In the genomic region with DNA sequence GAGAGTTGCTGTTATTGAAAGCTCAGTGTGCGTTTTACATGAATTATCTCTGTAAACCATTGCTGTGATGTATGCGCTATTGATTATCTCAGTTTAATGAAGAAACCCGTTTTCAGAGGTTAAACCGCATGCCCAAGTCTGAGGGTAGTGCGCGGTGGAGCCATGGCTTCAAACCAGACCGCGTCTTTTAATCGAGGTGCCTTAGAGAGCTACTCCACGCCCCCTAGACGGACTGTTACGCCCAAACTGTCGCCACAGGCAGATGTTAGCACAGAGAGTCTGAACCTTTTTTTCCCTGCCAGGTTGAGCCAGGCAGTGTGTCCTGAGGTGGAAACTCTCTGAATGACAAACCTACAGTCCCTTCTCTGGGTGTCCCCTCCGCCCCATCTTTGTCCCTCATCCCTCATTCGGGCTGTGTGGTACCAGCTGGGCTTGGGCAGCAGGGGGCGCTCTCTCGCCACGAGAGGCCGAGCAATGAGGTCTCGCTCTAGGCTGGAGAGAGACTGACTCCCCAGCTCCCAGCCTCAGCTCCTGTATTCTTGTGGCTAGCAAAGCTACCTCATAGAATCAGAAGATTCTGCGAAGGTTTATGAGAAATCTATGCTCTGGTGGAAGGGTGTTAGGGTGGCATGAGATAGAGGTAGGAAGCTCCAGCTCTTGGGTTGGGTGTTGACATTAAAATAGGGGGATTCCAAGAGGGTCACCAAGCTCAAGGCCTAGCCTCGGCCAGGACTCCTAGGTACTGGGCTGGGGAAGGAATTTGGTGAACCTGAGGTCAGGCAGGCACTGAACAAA, we compare ENCODE assay signal across 8 mouse cellular contexts. TPM values are rescaled to one million over a fixed set of nuclear protein-coding genes. Genes with fewer than 3 reads are reported as not detected.
DNase-seq lines count a peak whose midpoint lies in the region; ATAC-seq and TF ChIP-seq lines count a peak whose summit lies in the region.

No protein-coding gene starts in this region.

- no peaks in the 10 kb centered on the region for H3K79me3 ChIP-seq in C2C12 (ENCODE audit: low read depth)

- H3K27ac ChIP-seq in forebrain, embryonic 10.5 days: peak overlapping the region; percentile 75
- H3K27ac ChIP-seq in heart, embryonic 14.5 days (replicated peaks in 1 of 2; ENCODE audit: control insufficient read depth in 1 of 2, insufficient read depth in 1 of 2, low read depth in 2 of 2, low read length in 2 of 2): peak overlapping the region; percentile 17 to 64
- H3K27ac ChIP-seq in liver, embryonic 11.5 days (ENCODE audit: low read depth, low read length): no peak overlapping the region

- no peak overlapping the region for H3K4me3 ChIP-seq in C2C12 (ENCODE audit: insufficient read depth, poor library complexity, severe bottlenecking)
- H3K4me3 ChIP-seq in forebrain, embryonic 10.5 days: peak overlapping the region; percentile 32; the same call in 1 of the 2 replicates
- peak overlapping the region; percentile 18 to 35; a peak in 3 of 4 replicates for H3K4me3 ChIP-seq in heart, embryonic 14.5 days (ENCODE audit: control insufficient read depth in 1 of 2, insufficient read depth in 1 of 2, low read depth in 1 of 2, low read length in 2 of 2)
- H3K4me3 ChIP-seq in liver, embryonic 11.5 days (ENCODE audit: low read depth, low read length): no peak overlapping the region

- DNase-seq in brain, embryonic 14.5 days (ENCODE audit: low read depth): peak; percentile 89
- DNase-seq in forebrain, embryonic 10.5 days (ENCODE audit: extremely low spot score, low spot score): peak; percentile 91
- peak; percentile 92 for DNase-seq in kidney, postnatal 10 days
- DNase-seq in liver, embryonic 11.5 days (ENCODE audit: low spot score): peak; percentile 85
- peak; percentile 83 for DNase-seq in naive thymus-derived CD4-positive, alpha-beta T cell, adult 2 months (ENCODE audit: low read depth)
- DNase-seq in spleen, postnatal 4 days (ENCODE audit: low spot score in 2 of 2): peak; percentile 71 to 93

- ATAC-seq in heart, embryonic 14.5 days (ENCODE audit: insufficient number of reproducible peaks, insufficient read depth, low FRiP score, low read depth): peak; percentile 72
- peak; percentile 60 for ATAC-seq in liver, embryonic 11.5 days (replicated peaks; ENCODE audit: low FRiP score)

- H3K4me2 ChIP-seq in heart, embryonic 14.5 days (ENCODE audit: low read length): peak overlapping the region; percentile 61
- peak overlapping the region; percentile 42 for H3K4me2 ChIP-seq in liver, embryonic 11.5 days

- no peaks in the 10 kb centered on the region for H3K9me3 ChIP-seq in forebrain, embryonic 10.5 days
- no peaks in the 10 kb centered on the region for H3K9me3 ChIP-seq in heart, embryonic 14.5 days (ENCODE audit: control insufficient read depth, low read length)
- H3K9me3 ChIP-seq in liver, embryonic 11.5 days (ENCODE audit: control insufficient read depth, low read length): no peaks in the 10 kb centered on the region

- TF ChIP-seq CTCF in C2C12 (IDR thresholded peaks at IDR 0.05; ENCODE audit: control insufficient read depth, insufficient read depth, insufficient read length): peak; percentile 87
- peak; percentile 99 for TF ChIP-seq CTCF in brain, embryonic 14.5 days (IDR thresholded peaks at IDR 0.05; ENCODE audit: borderline replicate concordance, extremely low read depth, insufficient read depth, insufficient read length)

- H3K27me3 ChIP-seq in C2C12 (ENCODE audit: control insufficient read depth, insufficient read depth, insufficient read length): no peaks in the 10 kb centered on the region
- H3K27me3 ChIP-seq in forebrain, embryonic 10.5 days (ENCODE audit: poor library complexity, severe bottlenecking): peaks cover 55% of the 10 kb centered on the region
- no peaks in the 10 kb centered on the region for H3K27me3 ChIP-seq in heart, embryonic 14.5 days (ENCODE audit: control insufficient read depth, insufficient read depth, low read length)
- 0 out of 2 replicates have a peak, but pooled peaks cover 4% of the 10 kb centered on the region for H3K27me3 ChIP-seq in liver, embryonic 11.5 days (replicated peaks; ENCODE audit: control insufficient read depth, insufficient read depth, low read length)

- H3K9ac ChIP-seq in heart, embryonic 14.5 days (ENCODE audit: low read length): peak overlapping the region; percentile 36; the same call in 1 of the 2 replicates
- no peak overlapping the region for H3K9ac ChIP-seq in liver, embryonic 11.5 days (ENCODE audit: low read depth, low read length)

- H3K79me2 ChIP-seq in C2C12 (ENCODE audit: control insufficient read depth, insufficient read depth): no peaks in the 10 kb centered on the region

- peaks cover 51% of the 10 kb centered on the region for H3K4me1 ChIP-seq in forebrain, embryonic 10.5 days
- peaks cover 30 to 52% of the 10 kb centered on the region in 2 experiments for H3K4me1 ChIP-seq in heart, embryonic 14.5 days (ENCODE audit: control insufficient read depth in 2 of 2, insufficient read depth in 2 of 2, low read length in 2 of 2)
- no peaks in the 10 kb centered on the region; the same call in none of the 2 replicates for H3K4me1 ChIP-seq in liver, embryonic 11.5 days (replicated peaks; ENCODE audit: control insufficient read depth, insufficient read depth, low read length)

- TF ChIP-seq POLR2A in brain, embryonic 14.5 days (IDR thresholded peaks at IDR 0.05; ENCODE audit: borderline replicate concordance, extremely low read depth, insufficient read depth, insufficient read length, poor library complexity, severe bottlenecking): no peak

- H3ac ChIP-seq in C2C12 (ENCODE audit: control insufficient read depth, insufficient read length, low read depth): no peak overlapping the region

- WGBS in forebrain, embryonic 10.5 days: 12% methylated on average over 22 of the region's 22 CpGs
- WGBS in heart, embryonic 14.5 days: 13% methylated on average over 22 of the region's 22 CpGs
- 14% methylated on average over 22 of the region's 22 CpGs for WGBS in liver, embryonic 11.5 days

- H3K36me3 ChIP-seq in C2C12 (ENCODE audit: control insufficient read depth, insufficient read depth): no peaks in the 10 kb centered on the region
- H3K36me3 ChIP-seq in forebrain, embryonic 10.5 days (replicated peaks): no peaks in the 10 kb centered on the region
- no peaks in the 10 kb centered on the region for H3K36me3 ChIP-seq in heart, embryonic 14.5 days (ENCODE audit: control insufficient read depth, insufficient read depth, low read length)
- no peaks in the 10 kb centered on the region for H3K36me3 ChIP-seq in liver, embryonic 11.5 days (ENCODE audit: control insufficient read depth, insufficient read depth, low read length)

TF ChIP-seq in C2C12, 6 proteins besides CTCF, POLR2A, EP300 and RAD21:
- TF ChIP-seq FOSL1 (IDR thresholded peaks at IDR 0.05; ENCODE audit: insufficient read depth, low read length, poor library complexity, severe bottlenecking): no peak
- TF ChIP-seq MYOD1 (IDR thresholded peaks at IDR 0.05; ENCODE audit: control insufficient read depth, insufficient read length, low read depth): no peak
- TF ChIP-seq CEBPB (IDR thresholded peaks at IDR 0.05; ENCODE audit: low read depth): no peak
- no peak for TF ChIP-seq MYOG (IDR thresholded peaks at IDR 0.05; ENCODE audit: control insufficient read depth, extremely low read depth, insufficient read length)
- no peak for TF ChIP-seq MAX (IDR thresholded peaks at IDR 0.05)
- TF ChIP-seq USF1 (IDR thresholded peaks at IDR 0.05; ENCODE audit: low read depth): no peak

RNA-seq across cellular contexts. Expression of gene Ccdc182, which starts 41.7 kb away (rescaled TPM):
- not detected for polyA plus RNA-seq in C2C12 (2012; fragmentation: generic; extraction: Trizol)
- polyA plus RNA-seq in brain, embryonic 14.5 days (2012; rRNA removed): 0.20 and 0.30 TPM in 2 replicates
- polyA plus RNA-seq in forebrain, embryonic 10.5 days (2016; fragmentation: Nextera tagmentation; extraction: Ambion mirVana): 0.17 and 0.73 TPM in 2 replicates
- polyA plus RNA-seq in heart, embryonic 14.5 days (2014; fragmentation: Nextera tagmentation; extraction: Ambion mirVana): not detected in 2 replicates
- not detected in 2 replicates for polyA plus RNA-seq in liver, embryonic 11.5 days (2014; fragmentation: Nextera tagmentation; extraction: Ambion mirVana)

RNA-seq across cellular contexts. Expression of gene Mrps23, which starts 48.0 kb away (rescaled TPM):
- 191 TPM for polyA plus RNA-seq in C2C12 (2012; fragmentation: generic; extraction: Trizol)
- 74.9 and 79.0 TPM in 2 replicates for polyA plus RNA-seq in brain, embryonic 14.5 days (2012; rRNA removed)
- polyA plus RNA-seq in forebrain, embryonic 10.5 days (2016; fragmentation: Nextera tagmentation; extraction: Ambion mirVana): 65.5 and 72.6 TPM in 2 replicates
- polyA plus RNA-seq in heart, embryonic 14.5 days (2014; fragmentation: Nextera tagmentation; extraction: Ambion mirVana): 95.0 and 97.4 TPM in 2 replicates
- 73.7 and 79.5 TPM in 2 replicates for polyA plus RNA-seq in liver, embryonic 11.5 days (2014; fragmentation: Nextera tagmentation; extraction: Ambion mirVana)

Comparison
In these comparisons a context has a peak if more than half of its experiments do, and no peak if none do; other contexts are left out.
1. H3K4me3 ChIP-seq: peak in forebrain, embryonic 10.5 days (single experiment) and heart, embryonic 14.5 days (2 of 2); none in C2C12 (single experiment) and liver, embryonic 11.5 days (single experiment).
2. Peak in every context shown above with its lines, with median percentiles within 50 percentile points of each other: DNase-seq.